Mouse (Mus musculus) mouse embryonic stem cell (cell line): ENCODE data around the gene Aldh3a1.

ENCODE experiments used
- in situ Hi-C, 2 experiments: fragments of 300-500 bp; cut with MboI; formaldehyde crosslinking; loops; 1 replicate in 1 of 2; 3 replicates in 1 of 2; pipeline ENCODE4 v1.14.3; 2019 to 2020; ENCODE audit warnings: low sequenced_read_pairs in 2 of 2, low pct_unique_long_range_greater_than_20kb in 1 of 2, mixed read lengths in 1 of 2; ENCODE audit not compliant: unreplicated experiment in 1 of 2

Gene Aldh3a1

GRCm38 (mm10) chr11:61225511-61225910 lies 18.2 kb downstream of the Aldh3a1 start:
- in situ Hi-C loops = no loop called here

- in situ Hi-C loops = no loop called here
These were observed 18.6 kb downstream of the Aldh3a1 start for GRCm38 (mm10) chr11:61225941-61226412.

DNA sequence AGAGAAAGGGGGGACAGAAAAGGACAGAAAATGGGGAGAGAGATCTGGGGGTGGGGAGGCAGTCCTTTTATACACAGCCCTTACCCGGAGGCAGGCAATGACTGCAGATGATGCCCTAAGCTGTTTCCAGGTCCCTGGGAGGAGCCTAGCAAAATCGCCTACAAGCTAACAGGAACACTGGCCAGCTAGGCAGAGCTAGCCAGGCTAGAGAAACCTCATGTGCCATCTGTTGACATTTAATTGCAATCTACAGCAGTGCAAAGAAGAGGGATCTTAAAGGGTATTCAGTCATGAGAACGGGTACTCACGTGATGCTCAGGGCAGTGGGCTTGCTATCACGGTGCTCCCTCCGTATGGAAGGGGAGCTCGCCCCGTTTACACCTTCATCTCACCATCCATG lies 20.5 kb downstream of the Aldh3a1 start:
- in situ Hi-C loops = no loop called here

GRCm38 (mm10) chr11:61228406-61228805 lies 21.1 kb downstream of the Aldh3a1 start:
- in situ Hi-C loops = no loop called here

- in situ Hi-C loops = no loop called here
These were observed 24.0 kb downstream of the Aldh3a1 start for GRCm38 (mm10) chr11:61231329-61231728.

GRCm38 (mm10) chr11:61234174-61234573 lies 26.8 kb downstream of the Aldh3a1 start:
- in situ Hi-C loops = no loop called here

- in situ Hi-C loops = no loop called here
These were observed 28.7 kb downstream of the Aldh3a1 start for GRCm38 (mm10) chr11:61236015-61236414.

- in situ Hi-C loops = no loop called here
These were observed 37.1 kb downstream of the Aldh3a1 start for GRCm38 (mm10) chr11:61244406-61244805.

GRCm38 (mm10) chr11:61251741-61252140 lies 44.4 kb downstream of the Aldh3a1 start:
- in situ Hi-C loops = no loop called here

DNA sequence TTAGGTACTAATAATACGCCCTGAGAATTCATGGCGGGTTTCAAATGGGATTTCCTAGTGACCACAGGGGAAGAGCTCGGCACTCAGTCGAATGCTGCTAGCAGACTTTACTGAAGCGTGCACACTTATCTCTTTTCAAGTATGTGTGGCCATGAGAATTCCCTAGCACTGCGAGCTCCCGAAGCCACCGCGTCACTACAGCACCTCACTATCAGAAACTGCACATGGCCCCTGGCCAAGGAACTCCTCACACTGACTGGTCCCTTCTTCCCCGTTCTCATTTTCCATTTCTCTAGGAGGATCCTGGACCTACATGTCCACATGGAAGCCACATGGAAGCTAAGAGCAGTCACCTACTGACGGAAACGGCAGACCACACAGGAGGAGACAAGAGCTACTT lies 45.5 kb downstream of the Aldh3a1 start:
- in situ Hi-C loops = no loop called here

GRCm38 (mm10) chr11:61259106-61259505 lies 51.8 kb downstream of the Aldh3a1 start:
- in situ Hi-C loops = no loop called here

GRCm38 (mm10) chr11:61262516-61262915 lies 55.2 kb downstream of the Aldh3a1 start:
- in situ Hi-C loops = no loop called here

DNA sequence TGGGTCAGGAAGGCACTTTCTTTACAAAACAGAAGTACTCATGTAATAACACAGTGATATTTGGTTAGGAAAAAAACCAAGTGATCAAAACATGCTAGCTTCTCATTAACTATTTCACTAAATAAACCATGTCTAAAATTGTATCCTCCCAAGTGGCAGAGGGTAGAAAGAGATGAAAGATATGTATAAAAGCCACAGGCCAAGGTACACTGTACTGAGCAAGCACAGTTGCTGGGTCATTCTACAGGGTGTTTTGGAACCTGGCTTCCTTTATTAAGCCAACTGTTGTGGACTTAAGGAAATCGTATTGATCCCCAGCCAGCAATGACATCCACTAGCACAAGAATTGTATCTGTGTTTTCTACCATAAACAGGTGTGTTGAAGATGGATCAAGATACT lies 56.5 kb downstream of the Aldh3a1 start:
- in situ Hi-C loops = no loop called here

GRCm38 (mm10) chr11:61266551-61267533 lies 59.5 kb downstream of the Aldh3a1 start, which contains the start of gene Aldh3a2:
Aldh3a2 (minus strand) TSS chr11:61267464.
- in situ Hi-C loops = no loop called here
